Mouse (Mus musculus) monocyte, adult 2 months (primary cell): Measurements from ENCODE around the gene Slc7a11.

ENCODE experiments used
- DNase-seq, 2 experiments: peaks; one replicate each; pipeline ENCODE4 v3.0.0; 2022; ENCODE audit warnings: low spot score in 2 of 2, low read depth in 1 of 2

Gene Slc7a11

DNA sequence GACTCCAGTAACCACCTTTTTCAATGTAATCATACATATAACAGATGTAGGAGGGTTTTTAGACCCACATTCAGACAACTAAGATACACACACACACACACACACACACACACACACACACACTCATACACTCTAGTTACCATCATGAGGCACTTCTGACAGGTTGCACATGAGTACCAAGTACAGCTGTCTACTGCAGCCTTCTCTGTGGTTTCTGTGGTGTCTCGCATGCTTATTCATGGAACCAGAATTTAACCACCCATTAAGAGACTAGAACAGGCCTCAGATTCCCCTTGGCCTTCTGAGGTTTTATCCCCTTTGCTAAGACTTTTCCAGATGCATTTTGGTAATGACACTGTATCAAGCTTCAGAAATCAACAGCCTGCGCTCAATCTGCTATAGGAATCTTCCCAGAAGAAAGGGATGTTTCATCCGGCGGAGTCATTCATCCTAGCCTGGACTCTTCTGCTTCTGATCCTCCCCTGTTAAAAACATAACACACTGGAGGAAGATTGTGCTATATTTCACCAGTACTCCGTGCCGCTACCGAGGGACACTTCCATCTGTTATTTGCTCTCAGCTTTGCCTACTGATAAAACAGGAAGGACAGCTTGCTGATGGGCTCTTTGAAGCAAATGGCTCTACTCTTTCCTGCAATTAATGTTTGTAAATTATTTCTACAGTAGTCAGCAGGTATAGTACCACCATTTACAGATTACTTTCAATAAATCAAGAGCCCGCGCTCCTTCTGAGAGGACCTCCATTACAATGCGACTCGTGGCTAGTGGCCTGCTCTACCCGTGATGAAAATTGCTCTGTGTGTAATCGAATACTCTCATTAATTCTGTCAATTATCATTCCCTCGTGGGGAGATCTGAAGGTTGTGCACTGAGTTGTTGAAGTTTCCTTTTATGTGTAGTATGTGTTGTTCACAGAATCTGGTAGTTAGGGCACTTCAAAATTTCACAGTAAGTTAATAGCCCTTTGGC lies 135.8 kb downstream of the Slc7a11 start:
- DNase-seq = no peak

DNA sequence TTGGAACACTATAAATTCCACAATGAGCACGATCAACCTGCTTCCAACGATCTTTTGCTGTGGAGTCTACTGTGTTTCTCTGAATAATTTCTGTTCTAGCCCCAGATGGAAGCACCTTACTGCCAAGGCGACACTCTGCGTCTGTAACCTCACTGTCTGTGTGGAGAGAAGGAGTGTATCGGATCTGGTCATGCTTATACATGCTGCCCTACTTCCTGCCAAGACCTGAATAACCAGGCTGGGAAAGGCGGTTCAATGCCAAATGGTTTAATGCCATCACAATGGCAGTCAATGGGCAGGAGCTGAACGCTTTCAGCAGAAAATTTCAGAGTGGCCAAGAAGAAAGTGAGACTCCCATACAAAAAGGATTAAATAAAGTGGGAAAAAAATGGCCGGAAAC lies 137.1 kb downstream of the Slc7a11 start:
- DNase-seq = no peak

DNA sequence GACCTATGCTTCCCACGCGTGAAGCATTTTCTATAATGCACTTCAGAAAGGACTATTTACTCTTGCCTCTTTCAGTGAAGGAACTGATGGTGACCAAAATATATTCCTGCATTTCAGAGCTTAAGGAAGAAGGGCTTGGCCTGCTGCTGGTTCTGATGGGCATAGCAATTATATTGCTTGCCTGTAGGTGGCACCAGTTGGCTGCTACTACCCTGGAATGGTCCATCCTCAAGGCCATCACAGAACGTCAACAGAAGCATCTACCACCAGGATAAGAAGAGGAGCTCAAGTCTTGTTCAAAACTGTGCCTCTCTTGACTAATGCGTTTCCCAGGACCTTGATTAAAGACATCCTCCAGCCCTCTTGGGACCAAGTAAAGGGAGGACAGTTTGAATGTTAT lies 139.3 kb downstream of the Slc7a11 start:
- DNase-seq = no peak

DNA sequence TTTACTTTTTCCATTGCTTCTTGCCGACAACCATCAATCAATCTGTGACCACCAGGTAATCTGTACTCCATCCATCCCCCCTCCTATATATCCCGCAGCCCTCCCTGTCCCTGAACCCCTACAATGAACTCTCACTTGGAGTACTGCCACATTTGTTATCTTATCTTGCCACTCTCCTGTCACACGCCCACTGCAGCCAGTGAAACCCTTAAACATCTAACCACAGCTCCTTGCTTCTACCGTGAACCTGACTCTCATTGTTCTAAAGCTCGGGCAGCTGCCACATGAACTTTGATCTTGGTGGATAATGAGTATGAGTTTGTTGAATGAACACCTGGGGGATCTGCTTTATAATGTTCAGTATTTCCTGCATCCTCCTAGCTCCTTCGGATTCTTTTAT lies 140.8 kb downstream of the Slc7a11 start:
- DNase-seq = no peak

DNA sequence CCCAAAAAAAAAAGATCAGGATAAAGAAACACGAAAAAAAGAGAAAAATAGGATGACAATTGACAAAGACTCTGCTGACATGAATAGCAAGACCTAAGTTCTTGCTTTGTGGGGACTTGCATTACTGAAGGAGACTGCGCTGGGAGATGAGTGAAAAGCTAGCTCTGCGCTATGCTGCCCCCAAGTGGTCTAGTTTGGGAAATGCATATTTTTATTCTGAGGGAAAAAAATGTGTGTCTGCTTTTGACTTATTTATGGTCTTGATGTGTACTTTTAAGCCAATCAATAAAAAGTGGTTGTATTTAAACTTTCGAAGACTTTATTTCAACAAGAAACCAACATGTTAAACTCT lies 142.5 kb downstream of the Slc7a11 start:
- no peak for DNase-seq

DNA sequence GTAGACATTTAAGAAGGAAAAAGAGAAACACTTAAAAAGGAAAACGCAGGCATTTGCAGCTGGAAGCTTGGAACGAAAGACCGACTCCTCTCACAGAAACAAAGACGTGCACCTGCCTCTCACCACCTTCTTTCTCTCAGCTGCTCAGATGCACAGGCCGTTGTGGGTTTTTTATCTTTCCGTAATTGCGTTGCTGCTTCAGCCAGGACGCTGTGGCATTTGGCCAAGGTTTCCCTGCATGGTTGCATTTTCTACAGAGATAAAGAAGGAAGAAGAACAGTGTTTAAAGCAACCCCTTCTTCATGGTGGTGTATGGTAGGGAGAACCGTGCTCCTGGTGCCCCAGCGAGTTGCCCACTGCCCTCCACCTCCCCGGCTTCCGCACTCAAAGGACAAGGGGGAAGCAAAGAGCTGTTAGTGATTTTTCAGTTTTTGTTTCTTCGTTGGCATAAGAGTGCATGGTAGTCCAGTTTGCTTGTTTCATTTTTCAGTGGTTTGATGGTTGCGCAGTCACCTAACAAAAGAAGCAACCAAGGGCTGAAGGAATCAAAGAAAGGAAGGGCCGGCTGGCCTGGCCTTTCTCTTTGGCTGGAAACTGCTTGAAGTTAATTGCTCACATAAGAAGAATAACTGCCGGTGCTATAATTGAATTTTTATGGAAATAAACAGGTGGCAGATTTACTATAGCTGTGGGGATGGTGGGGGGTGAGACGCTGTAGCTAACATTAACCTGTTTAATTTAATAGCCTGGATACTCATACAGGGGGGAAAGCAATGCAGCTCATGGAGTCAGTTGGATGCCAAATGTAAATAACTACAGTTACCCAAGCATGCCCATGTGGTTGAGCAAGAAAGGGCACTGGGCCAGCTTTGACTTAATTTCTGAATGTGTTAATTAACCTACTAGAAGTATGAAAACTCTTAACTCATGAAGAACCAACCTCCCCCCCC lies 143.1 kb downstream of the Slc7a11 start:
- no peak for DNase-seq

DNA sequence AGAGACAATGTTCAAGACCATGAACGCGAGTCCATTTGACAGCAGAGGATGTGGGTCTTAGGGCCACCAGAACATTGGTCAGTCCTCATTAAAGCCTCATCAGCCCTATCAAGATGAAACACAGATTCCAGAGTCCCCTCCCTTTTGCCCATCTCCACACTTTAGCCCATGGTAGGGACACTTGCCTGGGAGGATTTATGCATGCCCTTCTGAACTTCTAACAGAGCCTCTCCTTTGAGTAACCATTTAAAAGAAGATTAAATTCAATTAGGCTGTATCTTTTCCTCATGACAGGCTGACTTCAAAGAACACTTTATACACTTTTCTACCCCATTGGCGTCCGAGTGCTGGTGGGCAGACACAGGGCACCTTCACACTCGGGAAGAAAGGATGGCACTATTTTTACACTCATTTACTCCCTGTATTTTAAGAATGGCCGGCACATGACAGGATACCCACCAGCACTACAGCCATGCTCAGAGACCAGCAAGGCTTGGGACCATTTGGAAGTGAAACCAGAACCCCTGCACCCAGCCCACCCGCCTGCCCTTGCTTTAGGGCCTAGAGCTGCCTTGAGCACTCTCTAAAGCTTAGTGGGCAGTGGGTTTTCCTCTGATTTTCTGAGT lies 144.9 kb downstream of the Slc7a11 start:
- no peak for DNase-seq

DNA sequence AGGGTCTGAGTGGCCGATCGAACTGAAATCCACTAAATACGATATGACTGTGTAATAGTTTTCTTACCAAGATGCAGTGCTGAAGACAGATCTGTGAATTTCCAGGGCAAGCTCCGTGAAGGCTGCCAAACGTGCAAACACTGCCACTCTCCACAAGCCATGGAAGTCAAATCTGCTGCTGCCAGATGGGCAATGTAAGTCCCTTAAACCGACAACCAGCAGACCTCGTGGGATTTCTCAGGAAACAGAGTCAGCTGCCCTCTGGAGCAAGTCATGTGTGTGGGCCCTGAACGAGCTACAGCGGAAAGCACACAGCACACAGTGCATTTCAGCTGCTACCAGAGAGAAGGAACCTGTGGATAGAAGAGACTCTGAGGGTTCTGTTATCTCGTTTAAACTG lies 146.5 kb downstream of the Slc7a11 start:
- DNase-seq = no peak

DNA sequence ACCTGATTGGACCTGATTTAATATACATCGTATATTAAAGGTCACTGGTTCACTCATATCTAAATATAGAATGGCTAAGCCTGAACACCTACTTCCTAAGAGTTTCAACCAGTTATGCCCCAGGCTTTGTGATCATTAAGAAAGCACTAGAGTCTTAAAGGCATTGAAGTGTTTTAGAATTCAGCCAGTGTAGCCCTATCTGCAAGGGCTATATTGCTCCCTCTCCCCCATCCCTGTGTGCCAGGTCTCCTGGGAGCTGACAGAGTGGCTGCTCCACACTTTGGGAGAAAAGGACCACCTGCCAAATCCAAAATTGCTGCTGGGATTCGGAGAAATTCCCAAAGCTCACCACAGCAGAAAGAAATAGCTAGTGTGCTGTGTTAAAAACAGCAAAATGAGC lies 168.4 kb downstream of the Slc7a11 start:
- no peak for DNase-seq

DNA sequence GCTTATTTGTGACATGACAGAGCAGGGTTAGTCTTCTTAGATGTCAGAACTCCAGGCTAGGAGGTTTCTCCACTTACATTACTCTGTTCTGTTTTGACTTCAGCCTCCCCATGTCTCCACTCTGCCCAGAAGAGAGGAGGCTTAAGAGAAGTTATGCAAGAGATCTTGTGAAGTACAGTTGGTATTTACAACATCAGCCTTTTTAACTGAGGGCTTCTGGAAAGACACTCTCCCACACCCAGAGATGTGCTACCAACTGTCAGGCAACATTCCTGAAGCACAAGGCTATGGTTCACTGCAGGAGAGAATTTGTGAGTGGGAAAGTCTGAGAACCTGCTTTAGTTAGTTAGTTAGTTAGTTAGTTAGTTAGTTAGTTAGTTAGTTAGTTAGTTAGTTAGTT lies 171.2 kb downstream of the Slc7a11 start:
- no peak for DNase-seq

DNA sequence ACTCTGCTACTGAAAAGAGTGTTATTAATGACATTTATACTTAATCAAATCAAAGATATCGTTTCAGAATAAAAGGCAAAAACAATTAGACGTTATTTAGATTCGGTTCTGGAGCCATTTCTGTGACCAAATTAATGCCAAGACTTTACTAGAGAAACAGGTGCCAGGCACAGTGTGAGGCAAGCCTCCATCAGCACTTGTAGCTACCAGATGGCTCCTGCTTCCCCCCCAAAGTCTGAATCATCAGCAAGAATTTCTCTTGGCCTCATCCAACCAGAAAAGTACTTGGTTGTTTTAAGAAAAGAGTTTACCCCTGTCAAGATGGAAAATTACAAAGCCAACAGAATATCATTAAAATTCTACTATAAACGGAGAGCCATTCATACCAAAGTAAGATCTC lies 173.7 kb downstream of the Slc7a11 start:
- no peak for DNase-seq

DNA sequence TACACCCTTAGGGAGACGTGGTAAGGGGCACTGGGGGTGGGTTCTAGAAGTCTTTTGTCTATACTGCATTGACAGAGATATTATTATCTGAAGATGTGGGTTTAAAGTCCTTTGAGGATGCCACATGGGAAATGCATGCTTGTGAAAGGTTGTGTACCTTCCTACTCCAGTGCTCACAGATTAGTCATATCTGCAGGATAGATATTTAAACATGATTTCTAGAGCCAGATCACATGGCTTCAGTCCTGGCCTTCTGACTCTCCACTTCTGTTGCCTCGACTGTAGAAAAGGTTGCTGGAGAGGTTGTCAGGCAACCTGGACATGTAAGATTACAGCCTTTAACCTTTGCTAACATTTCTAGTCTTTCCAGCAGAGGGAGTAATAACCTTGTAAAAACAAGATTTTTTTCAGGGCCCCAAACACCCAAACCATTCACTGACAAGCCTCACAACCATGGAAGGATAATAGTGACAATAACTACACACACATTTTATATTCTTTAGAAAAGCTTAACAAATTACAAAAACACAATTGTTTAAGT lies 180.8 kb downstream of the Slc7a11 start:
- DNase-seq = no peak

DNA sequence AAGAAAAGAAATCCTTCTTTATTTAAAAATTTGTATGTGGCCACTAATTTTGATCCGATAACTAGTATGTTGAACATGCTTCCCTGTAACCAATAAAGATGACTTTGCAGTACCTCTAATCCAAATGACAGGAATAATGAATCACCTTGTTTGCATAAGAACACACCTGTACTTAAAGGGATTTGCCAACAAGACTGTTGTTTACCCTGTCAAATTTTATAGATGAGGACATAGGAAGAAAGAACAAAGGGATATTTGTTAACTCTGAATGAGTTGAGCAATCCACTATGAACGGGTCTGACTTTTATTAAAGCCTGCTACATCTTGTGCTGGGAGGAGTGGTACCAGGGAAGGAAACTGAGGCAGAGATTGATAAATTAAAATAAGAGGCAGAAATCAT lies 181.3 kb downstream of the Slc7a11 start:
- DNase-seq = no peak

DNA sequence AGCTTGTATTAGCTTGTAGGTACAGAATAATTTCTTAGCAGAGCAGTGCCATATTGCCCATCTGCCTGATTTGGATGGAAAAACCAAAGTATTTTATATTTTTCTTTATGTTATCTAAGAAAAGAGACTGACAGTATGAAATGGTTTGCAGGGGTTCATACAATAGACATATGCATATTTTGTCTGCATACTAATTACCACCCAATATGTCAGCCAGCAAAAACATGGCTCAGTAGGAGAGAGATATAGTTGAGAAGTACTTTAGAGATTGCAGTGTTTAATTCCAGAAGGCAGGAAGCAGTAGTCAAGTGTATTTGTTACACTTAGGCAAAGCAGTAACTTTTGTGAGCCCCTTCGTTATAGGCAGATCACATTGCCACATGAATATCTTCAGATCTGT lies 182.7 kb downstream of the Slc7a11 start:
- DNase-seq = no peak

DNA sequence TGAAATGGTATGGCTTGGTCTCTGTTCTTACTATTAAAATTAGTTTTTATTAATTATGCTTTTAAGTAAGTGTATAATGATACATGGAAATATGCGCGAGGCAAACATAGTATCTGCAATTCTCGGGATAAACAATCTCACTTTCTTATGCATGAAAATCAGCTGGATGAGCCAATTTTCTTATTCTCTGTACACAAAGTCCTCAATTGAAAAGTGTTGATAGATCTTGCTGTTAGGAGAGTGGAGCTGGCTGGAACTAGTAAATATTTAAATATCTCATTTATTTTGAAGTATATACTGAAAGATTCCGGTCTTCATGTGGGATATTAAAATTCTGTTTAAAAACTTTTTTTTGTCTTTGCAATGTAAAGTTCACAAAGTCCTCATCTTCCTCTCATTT lies 184.6 kb downstream of the Slc7a11 start:
- DNase-seq = no peak

DNA sequence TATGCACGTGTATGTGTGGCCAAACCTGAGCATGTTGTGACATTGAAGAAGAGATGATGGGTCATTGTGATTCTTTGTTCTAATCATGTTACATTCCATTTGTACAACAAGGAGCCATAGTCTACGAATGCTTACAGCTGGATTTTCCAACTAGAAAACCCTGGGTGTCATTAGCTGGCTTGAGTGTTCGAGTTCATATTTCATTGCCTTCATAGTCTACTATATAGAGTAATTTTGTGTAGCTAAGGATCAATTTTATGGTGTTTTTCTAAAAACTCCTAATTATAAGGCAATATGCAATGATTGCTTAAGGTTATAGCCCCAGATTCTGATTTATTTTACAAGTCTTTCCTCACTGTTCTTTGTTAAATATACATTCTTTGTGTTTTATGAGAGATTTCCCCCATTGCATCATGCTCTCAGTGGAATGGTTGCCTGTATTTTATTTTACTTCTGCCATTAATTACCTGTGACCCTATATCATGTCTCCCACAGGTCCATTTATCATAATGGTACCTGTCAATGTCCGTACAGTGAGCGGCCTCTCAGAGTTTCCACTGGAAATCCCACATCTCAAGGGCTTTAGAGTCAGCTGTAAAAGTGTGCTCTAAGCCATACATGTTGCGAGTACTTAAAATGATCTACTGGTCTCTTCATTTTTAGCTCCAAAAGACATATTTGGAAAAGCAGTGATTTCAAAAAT lies 193.7 kb downstream of the Slc7a11 start:
- DNase-seq = no peak

DNA sequence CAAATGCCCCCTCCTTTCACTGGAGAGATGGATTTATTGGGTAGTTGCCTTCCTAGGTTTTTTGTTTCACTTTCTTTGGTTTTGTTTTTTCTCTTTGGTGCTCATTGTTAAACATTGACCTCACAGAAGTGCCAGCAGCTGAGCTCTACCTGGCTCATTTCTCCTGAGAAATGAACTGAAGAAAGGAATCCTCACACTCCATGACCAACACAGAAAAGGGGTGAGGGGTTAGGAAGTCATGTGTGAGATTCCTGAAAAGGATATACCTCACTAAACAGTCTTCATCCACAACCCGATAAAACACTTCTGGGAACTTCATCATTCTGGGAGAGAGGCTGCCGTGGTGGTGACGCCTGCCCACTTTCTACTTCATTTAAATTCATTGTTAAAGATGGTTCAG lies 207.4 kb downstream of the Slc7a11 start:
- DNase-seq = no peak

DNA sequence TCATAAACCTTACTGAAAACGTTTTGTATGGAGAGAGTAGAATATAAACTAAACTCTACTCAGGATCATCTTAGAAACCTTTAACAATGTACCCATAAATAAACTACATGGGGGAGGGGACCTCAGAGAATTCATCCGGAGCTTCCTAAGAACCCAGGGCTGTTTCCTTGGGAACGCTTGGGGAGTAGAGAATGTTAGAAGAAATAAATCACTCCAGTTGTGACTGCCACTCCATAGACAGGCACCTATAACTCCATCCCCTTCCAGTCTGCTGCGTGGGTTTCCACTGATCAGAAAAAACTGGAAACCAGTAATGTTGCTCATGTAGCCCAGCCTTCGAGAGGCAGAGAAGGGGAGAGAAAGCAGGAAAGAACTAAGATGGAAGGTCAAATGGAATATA lies 210.3 kb downstream of the Slc7a11 start:
- no peak for DNase-seq

DNA sequence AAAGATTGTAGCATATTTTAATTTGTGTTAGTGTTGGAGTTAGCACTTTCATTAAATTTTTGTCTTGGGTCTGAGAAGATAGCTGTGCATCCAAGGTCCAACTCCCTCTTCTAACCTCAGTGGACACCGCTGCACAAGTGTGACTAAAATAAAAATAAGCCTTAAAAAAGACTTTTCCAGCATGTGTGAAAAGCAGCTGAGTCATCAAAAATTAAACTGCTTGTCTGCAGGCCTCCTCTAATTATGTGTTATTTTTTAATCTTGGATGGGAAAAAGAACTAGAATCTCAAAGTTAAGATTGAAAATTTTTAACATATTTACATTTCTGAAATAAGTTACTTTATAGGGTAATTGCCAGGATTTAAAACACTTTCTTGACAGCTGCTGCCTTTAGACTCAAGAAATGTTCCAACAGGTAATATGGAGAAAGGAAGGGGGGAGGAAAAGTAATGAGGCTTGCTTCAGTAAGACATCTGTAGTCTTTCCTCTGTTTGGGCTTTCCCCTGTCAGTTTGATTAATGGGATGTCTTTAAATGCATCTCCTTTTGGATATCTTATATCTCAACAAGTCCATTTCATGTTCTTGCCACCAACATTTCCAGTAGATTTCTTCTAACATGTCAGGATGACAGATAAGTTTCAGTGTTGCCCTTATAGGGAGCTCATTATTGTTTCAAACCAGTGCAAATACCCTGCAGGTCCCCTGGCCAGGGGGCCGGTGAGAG lies 218.9 kb downstream of the Slc7a11 start:
- no peak for DNase-seq

DNA sequence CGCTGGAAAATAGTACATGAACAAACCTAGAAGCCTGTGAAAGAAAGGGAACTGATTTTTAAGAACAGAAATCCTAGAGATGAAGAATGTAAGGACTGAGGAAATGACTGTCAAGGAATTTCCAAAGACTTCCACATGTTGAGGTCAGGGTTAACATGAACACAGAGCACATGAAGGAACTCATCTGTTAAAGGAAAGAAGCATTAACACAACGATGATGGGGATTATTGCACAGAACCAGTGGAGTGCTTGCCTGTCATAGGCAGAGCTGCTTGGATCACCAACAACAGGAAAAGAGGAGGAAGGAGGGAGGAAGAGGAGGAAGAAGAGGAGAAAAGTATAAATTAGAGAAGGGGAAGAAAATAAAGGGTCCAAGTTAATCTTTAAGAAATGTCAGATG lies 223.0 kb downstream of the Slc7a11 start:
- no peak for DNase-seq
